Mouse (Mus musculus) intestine, postnatal 0 days (tissue): ENCODE data around the gene Tmprss12. TPM values are rescaled to one million over a fixed set of nuclear protein-coding genes. Genes with fewer than 3 reads are reported as not detected.

Experiments
- ATAC-seq: fragments of 200-750 bp; cut with Nextera tagmentation; 2 replicates; pipeline ENCODE4 v1.8.0; 2017; ENCODE audit warnings: mild to moderate bottlenecking, moderate TSS enrichment, moderate library complexity
- H3K27ac ChIP-seq: fragments of 300-500 bp; sonication (generic); 2 replicates; pipeline ENCODE4 v1.5.1; 2014; ENCODE audit warnings: mild to moderate bottlenecking, low read depth, low read length, moderate library complexity
- H3K27me3 ChIP-seq: fragments of 300-500 bp; sonication (generic); replicated peaks from 2 replicates; pipeline ENCODE4 v1.6.1; 2014; ENCODE audit warnings: low read length, mixed read lengths; ENCODE audit not compliant: control insufficient read depth, insufficient read depth
- H3K36me3 ChIP-seq: fragments of 300-500 bp; sonication (generic); 2 replicates; pipeline ENCODE4 v1.6.1; 2014; ENCODE audit warnings: mild to moderate bottlenecking, moderate library complexity; ENCODE audit not compliant: control insufficient read depth, insufficient read depth
- H3K4me1 ChIP-seq: fragments of 300-500 bp; sonication (generic); replicated peaks from 2 replicates; pipeline ENCODE4 v1.6.1; 2014; ENCODE audit warnings: antibody characterized with exemption, low read length, mixed read lengths; ENCODE audit not compliant: control insufficient read depth, insufficient read depth
- H3K4me2 ChIP-seq: fragments of 300-500 bp; sonication (generic); replicated peaks from 2 replicates; pipeline ENCODE4 v1.6.1; 2014; ENCODE audit warnings: low read depth, mild to moderate bottlenecking, moderate library complexity
- H3K4me3 ChIP-seq: fragments of 300-500 bp; sonication (generic); 2 replicates; pipeline ENCODE4 v1.5.1; 2014; ENCODE audit warnings: low read depth, low read length
- H3K9ac ChIP-seq: fragments of 300-500 bp; sonication (generic); 2 replicates; pipeline ENCODE4 v1.6.1; 2014; ENCODE audit warnings: mild to moderate bottlenecking, low read depth, low read length
- H3K9me3 ChIP-seq: fragments of 300-500 bp; sonication (generic); 2 replicates; pipeline ENCODE4 v1.6.1; 2016; ENCODE audit warnings: mixed run types; ENCODE audit not compliant: control insufficient read depth
- CTCF ChIP-seq: sonication (generic); IDR thresholded peaks from 2 replicates; pipeline ENCODE4 v1.5.1; 2016; ENCODE audit warnings: low read depth, mild to moderate bottlenecking, control low read depth, antibody characterized with exemption, moderate library complexity
- WGBS: fragments of 180-500 bp; shearing (Covaris S2); extraction: QIAGEN DNeasy Blood & Tissue Kit; methylation state at CpG from one replicate; pipeline ENCODE4 v1.1.7; 2014; 5-methylcytosine and 5-hydroxymethylcytosine counted together
- polyA plus RNA-seq: library from polyadenylated mRNA; unstranded; fragments of >200 nt; fragmentation: Nextera tagmentation; extraction: Ambion mirVana; gene quantifications from 2 replicates; pipeline ENCODE4 v1.2.1, GENCODE M21; 2015

Tmprss12 gene
- polyA plus RNA-seq = not detected in 2 replicates

DNA sequence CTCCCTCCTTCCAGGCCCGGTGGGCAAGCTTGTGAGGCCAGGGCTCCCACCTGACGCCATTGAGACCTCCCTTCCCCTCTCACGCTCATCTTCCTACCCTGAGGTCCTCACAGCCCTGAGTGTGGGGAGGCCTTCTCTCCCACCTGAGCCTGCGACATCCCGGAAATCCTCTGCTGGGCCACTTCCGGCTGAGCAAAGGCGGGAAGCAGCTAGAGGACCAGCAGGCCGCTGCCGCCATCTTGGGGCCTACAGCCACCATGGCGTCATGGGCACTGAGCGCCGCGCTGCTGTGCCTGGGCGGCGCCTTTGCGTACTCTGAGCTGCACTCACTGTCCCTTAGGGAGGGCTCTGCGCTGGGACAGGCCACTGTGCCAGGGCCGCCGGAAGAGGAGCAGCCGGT, at the start of gene Tmprss12:
Tmprss12 (plus strand) TSS at position 212 of the 400 bp plus-strand sequence.
- TF ChIP-seq CTCF = no peak
- Histone ChIP-seq H3K9me3 (no peaks in the 10 kb centered on the region), H3K36me3 (no peaks in the 10 kb centered on the region), H3K4me2 (no peak within 1 kb of the TSS), H3K27ac (no peak within 1 kb of the TSS), H3K9ac (no peak within 1 kb of the TSS), H3K27me3 (no peaks in the 10 kb centered on the region), H3K4me3 (no peak within 1 kb of the TSS), H3K4me1 (no peaks in the 10 kb centered on the region)
- ATAC-seq = no peak
- 97% methylated on average over 20 of the region's 20 CpGs for WGBS

GRCm38 (mm10) chr15:100231616-100232525, 48.8 kb upstream of the Tmprss12 start:
- TF ChIP-seq CTCF = no peak
- WGBS = 58% methylated on average over 14 of the region's 14 CpGs
- Histone ChIP-seq H3K4me2 (no peak overlapping the region), H3K27me3 (no peaks in the 10 kb centered on the region), H3K27ac (peak overlapping the region; percentile 28), H3K9ac (no peak overlapping the region), H3K4me1 (peaks cover 8% of the 10 kb centered on the region; the same call in 1 of the 2 replicates), H3K4me3 (no peak overlapping the region), H3K9me3 (no peaks in the 10 kb centered on the region), H3K36me3 (peaks cover 31% of the 10 kb centered on the region)
- no peak for ATAC-seq

GRCm38 (mm10) chr15:100235208-100235965, 45.2 kb upstream of the Tmprss12 start:
- no peak for ATAC-seq
- Histone ChIP-seq H3K4me1 (no peaks in the 10 kb centered on the region), H3K4me2 (no peak overlapping the region), H3K27ac (no peak overlapping the region; the same call in 1 of the 2 replicates), H3K9ac (no peak overlapping the region), H3K4me3 (no peak overlapping the region), H3K9me3 (no peaks in the 10 kb centered on the region), H3K36me3 (peaks cover 59% of the 10 kb centered on the region), H3K27me3 (no peaks in the 10 kb centered on the region)
- 90% methylated on average over 12 of the region's 12 CpGs for WGBS
- no peak for TF ChIP-seq CTCF

DNA sequence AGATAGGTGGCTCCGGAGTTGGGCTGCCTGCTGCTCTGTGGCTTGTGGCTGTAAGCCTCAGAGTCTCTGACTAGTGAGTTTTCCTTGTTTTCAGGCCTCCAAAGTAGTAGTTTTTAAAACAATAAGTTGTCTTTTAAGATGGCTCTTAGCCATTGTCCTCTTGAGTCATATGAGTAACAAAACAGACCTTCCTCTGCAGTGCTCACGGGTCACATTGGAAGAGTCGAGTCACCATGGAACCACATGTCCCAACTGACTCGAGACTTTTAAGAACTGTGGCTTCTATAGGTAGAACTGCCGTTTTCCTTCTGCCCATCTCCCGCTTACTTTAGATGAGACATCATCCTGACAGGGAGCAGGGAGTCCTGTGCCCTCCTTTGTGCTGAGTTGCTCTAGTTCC, 43.7 kb upstream of the Tmprss12 start:
- WGBS = 84% methylated on average over 6 of the region's 6 CpGs
- Histone ChIP-seq H3K4me3 (no peak overlapping the region), H3K9me3 (no peaks in the 10 kb centered on the region), H3K36me3 (peaks cover 71% of the 10 kb centered on the region), H3K27me3 (no peaks in the 10 kb centered on the region), H3K27ac (no peak overlapping the region), H3K4me1 (no peaks in the 10 kb centered on the region), H3K9ac (no peak overlapping the region), H3K4me2 (no peak overlapping the region)
- no peak for TF ChIP-seq CTCF
- no peak for ATAC-seq

DNA sequence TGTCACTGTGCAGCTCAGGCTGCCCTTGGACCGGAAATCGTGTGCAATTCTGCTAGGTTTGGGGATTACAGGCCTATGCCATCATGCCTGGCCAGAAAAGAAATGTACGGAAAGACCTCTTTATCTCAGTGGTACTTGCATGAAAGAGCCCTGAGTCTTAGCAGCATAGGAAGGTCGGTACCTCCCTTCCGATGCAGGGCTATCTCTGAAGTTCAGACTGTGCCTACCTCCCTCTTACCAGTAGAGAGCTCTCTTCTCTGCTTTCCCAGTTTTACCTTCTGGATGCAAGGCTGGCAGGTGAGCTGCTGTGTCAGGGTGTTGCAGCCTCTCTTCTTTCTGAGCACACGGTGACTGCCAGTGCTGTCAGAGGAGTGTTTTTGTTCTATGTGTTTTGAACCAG, 38.9 kb upstream of the Tmprss12 start:
- no peak overlapping the region for H3K4me3 ChIP-seq
- WGBS = 93% methylated on average over 6 of the region's 6 CpGs
- peaks cover 77% of the 10 kb centered on the region for H3K36me3 ChIP-seq
- no peak for ATAC-seq
- H3K27ac ChIP-seq = no peak overlapping the region
- no peaks in the 10 kb centered on the region for H3K9me3 ChIP-seq
- no peak for TF ChIP-seq CTCF
- no peak overlapping the region for H3K9ac ChIP-seq
- H3K4me1 ChIP-seq = no peaks in the 10 kb centered on the region
- H3K4me2 ChIP-seq = no peak overlapping the region
- no peaks in the 10 kb centered on the region for H3K27me3 ChIP-seq

- no peaks in the 10 kb centered on the region for H3K27me3 ChIP-seq
- H3K36me3 ChIP-seq = peaks cover 73% of the 10 kb centered on the region
- TF ChIP-seq CTCF = no peak
- H3K9ac ChIP-seq = no peak overlapping the region
- H3K27ac ChIP-seq = no peak overlapping the region
- no peak overlapping the region for H3K4me3 ChIP-seq
- no peak overlapping the region for H3K4me2 ChIP-seq
- no peaks in the 10 kb centered on the region for H3K4me1 ChIP-seq
- ATAC-seq = no peak
- no peaks in the 10 kb centered on the region for H3K9me3 ChIP-seq
- WGBS = 92% methylated on average over 7 of the region's 7 CpGs
Measured at GRCm38 (mm10) chr15:100245951-100246350, 34.7 kb upstream of the Tmprss12 start.
